Mouse (Mus musculus): ENCODE data around the gene Ugt1a1. TPM values are rescaled to one million over a fixed set of nuclear protein-coding genes. Genes with fewer than 3 reads are reported as not detected.

Gene Ugt1a1
- polyA plus RNA-seq, 1 experiment from 2014 or later = 0.36 TPM

DNA sequence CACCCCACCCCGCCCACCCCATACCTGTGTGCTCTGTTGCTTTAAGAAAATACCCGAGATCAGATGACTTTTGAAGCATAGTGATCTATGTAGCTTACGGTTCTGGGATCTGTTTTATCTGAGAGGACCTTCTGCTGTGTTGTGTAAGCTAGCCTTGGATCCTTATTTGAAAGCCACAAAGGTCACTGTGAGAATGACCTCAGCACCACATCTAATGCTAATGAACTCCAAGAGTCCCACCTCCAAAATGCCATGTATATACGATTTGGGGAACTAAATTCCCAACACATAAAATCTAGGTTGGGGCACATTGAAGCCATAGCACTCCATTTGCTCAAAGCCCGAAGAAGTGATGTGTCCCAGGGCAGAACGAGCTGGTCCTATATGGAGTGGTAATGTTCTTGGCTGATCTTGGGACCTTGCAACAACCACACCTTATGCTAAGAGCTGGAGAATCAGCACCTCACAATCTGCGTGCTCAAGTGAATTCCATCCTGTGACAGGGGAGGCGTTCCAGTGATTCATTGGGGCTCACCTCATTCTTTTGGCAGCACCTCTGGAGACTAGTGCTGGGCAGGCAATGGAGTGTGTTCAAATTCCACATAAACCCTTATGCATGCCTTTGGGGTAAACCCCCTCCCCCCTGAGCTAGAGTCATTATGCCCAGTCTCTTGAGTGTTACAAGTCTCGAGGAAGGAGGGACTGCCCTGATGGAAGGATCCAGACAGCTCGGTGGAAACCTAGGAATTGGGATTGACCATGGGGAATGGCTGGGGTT is 45.3 kb downstream of the Ugt1a1 start:
- no peak for DNase-seq (ENCODE audit: low spot score)

DNA sequence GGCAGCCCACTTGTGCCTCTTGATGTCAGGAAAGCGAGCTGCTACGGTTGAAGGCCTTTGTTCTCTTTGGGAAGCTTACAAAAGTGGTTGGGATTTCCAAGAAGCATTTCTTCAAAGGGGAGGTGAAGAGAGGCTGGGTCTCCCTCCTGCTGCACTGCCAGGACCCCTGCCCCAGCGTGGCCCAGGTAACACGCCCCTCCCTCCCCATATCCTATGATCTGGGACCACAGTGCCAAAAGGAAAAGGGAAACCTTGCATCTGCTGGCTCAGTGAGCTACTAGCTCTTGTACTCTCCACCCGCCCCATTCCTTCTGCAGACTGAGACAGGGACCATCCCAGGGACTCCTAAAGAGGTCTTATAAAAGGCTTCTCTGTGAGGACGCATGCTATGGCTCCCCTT is 45.9 kb downstream of the Ugt1a1 start:
- no peak for DNase-seq (ENCODE audit: low spot score)

DNA sequence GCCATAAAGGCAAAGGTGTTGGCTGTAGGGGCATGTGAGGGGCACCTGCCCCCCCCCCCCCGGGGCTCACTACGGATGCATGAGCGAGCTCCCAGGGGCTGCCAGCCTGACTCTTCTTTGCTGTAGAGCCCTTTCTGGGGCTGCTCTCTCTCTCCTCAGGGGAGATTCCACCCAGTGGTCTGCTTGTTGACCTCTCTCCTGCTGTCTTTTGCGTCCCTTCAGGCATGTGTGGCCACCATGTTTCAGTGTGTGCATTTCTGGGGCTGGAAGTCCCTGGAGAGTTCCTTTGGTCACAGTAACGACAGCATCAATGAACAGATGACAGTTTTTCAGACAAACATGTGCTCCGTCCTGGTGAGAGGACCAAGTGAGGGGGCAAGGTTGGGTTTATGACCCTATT is 46.6 kb downstream of the Ugt1a1 start:
- no peak for DNase-seq (ENCODE audit: low spot score)

DNA sequence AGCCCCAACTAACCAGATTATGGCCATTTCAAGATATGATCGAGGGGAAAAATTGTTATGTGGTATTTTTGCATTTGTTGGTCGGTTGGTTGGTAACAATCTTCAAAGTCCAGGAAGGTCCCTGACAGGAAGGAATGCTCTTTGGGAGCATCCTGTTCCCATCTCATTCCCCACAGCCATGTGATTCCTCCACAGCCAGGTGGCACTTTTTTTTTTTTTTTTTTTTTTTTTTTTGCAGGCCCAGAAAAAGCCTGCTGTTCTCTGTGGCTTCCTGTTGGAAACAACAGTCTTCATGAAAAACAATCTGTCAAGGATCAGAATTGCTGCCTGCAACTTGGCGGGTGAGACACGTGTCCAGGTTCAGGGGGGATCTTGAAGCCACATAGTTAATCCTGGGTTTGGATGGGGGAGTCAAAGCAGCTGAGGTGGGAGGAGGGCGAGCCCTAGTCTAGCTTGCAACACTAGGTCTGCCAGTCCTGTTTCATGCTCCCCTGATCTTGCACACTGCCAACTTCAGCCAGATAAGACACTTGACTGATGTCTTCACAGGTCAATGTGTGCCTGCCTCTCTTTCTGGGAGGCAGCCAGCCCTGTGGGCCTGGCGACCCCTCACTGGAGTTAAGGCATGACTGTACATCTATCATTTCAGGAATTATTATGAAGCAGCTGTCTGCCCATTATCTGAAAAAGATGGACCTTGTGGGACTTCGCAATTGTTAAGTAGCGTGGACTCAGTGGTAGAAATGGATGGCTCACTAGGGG is 47.3 kb downstream of the Ugt1a1 start:
- DNase-seq (ENCODE audit: low spot score) = no peak

DNA sequence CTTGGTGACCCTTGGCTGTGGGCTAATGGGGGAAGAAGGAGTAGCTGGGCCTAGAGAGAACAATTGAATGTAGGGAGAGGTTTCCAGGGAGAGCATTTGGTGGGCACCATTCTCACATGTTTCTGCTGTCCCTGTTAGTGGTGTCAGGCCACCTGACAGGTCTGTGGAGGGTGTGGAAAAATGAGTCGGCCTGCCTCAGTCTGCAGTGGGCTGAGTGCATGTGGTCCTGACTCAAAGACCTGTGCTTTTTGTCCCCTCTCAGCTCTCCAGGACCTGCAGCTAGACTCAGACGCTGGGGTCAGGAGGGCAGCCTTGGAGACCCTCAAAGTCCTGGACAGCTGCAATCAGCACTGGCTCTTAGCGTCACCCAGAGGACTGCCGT is 47.9 kb downstream of the Ugt1a1 start:
- no peak for DNase-seq (ENCODE audit: low spot score)

DNA sequence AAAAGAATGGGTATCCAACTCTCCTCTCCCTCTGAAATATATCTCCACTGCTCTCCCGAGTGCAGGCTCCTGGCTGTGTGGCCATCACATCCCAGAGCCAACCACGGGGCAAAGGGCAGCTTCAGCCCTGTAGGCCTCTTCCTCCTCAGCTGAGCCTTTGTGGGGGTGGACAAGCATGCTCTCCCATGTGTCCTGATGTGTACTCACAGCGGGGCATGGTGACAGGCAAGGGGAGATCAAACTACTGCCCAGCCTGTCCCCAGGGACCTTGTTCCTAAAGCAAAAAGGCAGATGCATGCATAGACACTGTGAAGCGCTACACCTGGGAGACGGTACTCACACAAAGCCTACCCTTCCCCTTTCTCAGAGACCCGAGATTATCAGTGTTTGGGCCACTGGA is 48.4 kb downstream of the Ugt1a1 start:
- DNase-seq (ENCODE audit: low spot score) = no peak

DNA sequence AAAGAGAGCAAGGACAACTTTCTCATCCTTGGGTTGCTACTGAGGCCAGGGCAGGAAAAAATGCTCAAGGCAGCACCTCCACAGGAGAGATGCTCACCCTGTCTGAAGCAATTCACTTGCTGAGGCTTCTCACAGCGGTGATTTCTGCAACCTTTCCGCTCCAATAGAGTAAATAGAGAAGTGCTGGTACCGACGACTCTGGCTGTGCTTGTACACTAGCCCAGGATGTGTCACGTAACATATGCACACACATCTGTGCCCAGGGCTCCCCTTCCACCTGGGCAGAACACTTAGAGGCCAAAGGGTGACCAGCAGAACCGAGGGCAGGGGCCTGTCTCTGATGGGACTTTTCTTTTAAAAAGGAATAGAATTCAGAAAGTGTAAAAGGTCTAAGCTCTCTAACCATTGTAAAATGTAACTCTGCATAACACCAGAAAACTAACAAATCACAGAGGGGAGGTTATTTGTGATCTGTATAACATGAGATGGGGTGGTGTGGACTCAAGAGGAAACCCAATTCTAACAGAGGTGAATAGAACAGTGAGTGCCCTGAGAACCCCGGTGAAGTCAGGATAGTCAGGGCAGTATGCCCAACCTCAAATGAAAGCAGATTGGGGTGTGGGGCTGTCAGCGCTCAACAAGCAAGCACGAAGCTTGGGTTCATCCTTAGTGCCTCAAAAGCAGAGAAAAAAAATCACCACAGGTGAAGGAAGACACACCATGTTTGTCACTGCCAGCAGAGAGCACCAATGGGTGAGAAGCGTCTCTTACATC is 49.0 kb downstream of the Ugt1a1 start:
- no peak for DNase-seq (ENCODE audit: low spot score)

DNA sequence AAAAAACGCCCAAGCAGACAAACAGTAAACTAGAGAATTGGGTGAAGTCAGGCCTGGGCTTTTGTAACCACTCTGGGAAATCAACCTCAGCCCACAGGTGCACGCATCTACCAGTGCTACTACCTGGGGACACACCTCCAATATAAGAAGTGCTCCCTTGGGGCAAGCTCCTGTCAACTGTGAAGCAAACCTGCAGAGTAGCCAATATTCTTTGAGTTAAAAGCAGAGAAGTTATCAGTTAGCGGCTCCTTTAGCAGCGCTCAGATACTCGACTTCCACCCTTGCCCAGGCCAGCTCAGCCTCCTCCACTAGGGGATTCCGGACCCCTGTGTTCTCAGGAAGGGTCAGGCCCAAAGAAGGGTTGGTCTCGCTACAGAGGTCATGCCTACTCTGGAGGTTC is 49.9 kb downstream of the Ugt1a1 start:
- DNase-seq (ENCODE audit: low spot score) = no peak

DNA sequence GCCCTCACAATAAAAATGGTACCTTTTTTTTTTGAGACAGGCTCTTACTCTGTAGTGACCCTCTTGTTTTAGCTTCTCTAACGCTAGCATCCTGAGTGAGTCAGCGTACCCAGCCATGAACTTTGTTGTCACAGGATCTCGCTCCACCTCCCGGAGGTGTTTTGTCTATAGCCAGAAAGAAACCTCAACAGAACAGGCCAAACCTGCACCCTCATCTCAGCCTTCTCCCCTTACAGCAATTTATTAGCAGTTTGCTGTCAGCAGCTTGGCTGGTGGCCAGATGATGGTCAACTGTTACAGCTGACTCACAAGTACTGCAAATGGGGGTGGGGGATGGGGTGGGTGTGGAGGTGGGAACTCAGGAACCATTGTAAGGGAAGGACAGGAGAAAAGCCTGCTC is 50.5 kb downstream of the Ugt1a1 start:
- DNase-seq (ENCODE audit: low spot score) = no peak

DNA sequence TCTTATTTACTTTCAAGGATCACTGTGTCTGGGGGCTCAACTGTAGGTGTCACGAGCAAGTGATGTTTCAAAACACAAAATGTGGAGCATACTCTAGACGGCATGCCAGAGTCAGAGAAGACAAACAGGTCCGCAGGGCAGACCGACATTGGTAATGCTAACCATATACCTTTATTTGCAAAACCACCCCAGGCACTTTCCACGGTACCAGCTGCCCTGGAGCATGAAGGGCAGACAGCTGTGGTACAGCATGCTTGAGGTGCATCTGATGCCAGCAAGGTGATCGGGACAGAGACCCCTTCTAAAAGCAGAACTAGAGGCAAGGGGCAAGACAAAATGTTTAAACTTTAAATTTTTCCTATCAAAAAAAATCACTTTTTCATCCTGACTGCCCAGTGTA is 51.2 kb downstream of the Ugt1a1 start:
- no peak for DNase-seq (ENCODE audit: low spot score)

DNA sequence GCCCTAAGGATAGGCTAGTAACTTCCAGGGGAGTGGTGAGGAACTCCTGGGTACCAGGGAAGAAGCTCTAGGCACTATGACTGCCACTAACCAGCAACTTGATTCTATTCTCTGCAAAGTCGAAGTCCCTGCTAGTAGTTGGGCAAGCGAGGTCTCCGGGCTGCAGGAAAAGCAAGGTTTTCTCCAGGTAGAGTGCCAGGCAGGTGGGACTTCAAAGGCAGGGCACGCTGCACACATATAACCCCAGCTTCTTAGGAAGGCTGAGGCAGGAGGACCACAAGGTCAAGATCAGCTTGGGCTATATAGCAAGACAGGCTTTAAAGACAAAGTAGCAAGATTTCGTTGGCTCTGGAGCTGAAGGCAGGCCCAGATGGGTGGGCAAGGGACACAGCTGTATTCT is 52.0 kb downstream of the Ugt1a1 start:
- DNase-seq (ENCODE audit: low spot score) = no peak

DNA sequence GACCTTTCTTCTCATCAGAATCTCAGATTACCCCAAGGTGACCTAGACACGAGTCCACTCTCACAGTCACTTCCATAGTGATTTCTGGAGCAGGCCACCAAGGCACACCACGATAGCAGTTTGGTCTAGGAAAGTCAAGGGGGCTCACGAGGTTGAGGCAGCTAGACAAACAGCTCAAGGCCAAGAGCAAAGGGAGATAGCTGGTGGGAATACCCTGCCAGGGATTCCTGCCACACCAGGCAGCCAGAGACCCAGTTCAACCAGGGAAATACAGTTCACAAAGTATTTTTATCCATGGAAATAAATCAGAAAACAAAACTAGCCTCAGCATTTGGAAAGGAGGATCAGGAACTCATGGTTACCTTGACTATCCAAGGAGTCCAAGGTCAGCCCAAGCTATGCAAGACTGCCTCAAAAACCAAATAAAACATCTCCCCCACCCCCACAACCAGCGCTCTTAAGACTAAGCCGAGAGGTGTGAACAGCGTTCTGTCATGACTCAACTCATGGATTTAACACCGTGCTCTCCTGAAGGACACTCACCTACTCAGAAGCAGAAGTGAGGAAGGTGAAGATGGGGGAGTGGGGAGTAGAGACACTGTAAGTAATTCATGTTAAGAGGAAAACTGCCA is 52.6 kb downstream of the Ugt1a1 start:
- DNase-seq (ENCODE audit: low spot score) = no peak

DNA sequence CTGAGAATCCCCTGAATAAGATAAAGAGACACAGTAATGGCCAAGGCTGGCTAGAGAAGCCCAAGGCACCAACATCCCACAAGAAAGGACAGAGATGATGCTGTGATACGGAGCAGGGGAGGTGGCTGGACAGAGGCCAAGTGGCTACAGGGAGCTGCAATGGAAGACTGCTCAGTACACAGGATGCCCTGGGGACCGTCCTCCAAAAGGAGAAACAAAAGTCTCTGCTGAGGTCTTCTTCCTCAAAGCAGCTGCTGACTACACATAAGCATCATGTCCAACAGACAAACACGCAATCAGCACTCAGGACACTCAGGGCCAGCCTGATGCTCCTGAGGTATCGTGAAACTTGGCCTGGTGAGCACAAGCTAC is 53.1 kb downstream of the Ugt1a1 start:
- no peak for DNase-seq (ENCODE audit: low spot score)

DNA sequence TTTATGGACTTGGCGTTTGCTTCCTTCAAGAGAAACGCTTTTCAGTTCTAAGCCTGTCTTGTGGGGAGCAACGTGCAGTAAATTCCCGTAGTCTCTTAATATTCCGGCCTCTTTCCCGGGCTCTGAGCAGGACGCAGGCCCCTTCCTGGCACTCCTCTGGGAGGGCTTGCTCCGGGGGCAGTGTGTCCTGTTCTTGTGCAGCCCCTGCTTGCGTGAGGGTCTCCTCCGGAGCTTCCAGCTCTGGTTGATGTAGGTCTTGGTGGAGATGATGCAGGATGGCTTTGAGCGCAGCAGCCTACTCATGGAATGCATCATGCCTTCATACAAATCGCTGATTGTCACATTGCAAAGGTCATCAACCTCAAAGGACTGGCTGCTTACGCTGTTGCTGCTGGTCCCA is 54.4 kb downstream of the Ugt1a1 start:
- DNase-seq (ENCODE audit: low spot score) = no peak

DNA sequence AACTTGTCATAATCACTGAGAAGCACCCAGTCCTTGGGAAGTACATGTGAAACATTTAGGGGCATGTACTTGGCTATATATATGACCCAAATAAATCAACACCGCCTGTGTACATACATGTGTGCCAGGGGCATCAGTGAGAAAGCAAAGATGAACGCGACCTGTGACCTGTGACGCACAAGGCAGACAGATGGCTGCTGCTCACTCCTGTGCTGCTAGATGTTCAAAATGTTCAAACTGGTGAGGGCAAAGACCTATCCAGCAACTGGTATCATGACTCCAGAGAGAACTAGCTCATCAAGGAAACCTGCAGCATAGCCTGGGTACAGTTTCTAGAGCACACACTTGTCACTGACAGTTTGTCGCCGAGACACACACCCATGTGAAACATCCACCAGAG is 55.7 kb downstream of the Ugt1a1 start:
- DNase-seq (ENCODE audit: low spot score) = no peak

DNA sequence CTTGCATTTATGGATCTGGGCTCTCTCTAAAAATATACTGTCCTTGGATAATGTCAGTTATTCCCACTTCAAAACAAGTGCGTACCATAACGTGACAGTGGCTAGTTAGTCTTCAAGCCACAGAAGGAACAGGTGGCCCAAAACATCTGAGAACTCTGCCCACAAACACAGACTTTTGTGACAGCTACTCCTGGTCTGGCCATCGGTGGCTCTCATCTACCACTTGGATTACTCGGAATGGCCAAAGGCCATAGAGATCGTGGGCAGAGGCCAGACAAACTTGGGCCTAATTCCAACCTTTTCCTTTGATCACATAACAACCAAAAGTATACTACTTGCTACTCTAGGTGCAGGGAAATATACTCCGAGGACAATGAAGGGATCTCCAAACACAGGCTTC is 56.3 kb downstream of the Ugt1a1 start:
- no peak for DNase-seq (ENCODE audit: low spot score)

Other genes starting within 250 kb of the Ugt1a1 start
- 11.4 and 13.0 TPM in 2 replicates for gene Usp40, start 203.4 kb upstream of the Ugt1a1 start, polyA plus RNA-seq (2015; fragmentation: Nextera tagmentation; extraction: Ambion mirVana)
- not detected in 2 replicates for gene Ugt1a10, start 156.6 kb upstream of the Ugt1a1 start, polyA plus RNA-seq (2015; fragmentation: Nextera tagmentation; extraction: Ambion mirVana)
- not detected in 2 replicates for gene Ugt1a9, start 141.2 kb upstream of the Ugt1a1 start, polyA plus RNA-seq (2015; fragmentation: Nextera tagmentation; extraction: Ambion mirVana)
- not detected in 2 replicates for gene Ugt1a8, start 124.1 kb upstream of the Ugt1a1 start, polyA plus RNA-seq (2015; fragmentation: Nextera tagmentation; extraction: Ambion mirVana)
- gene Ugt1a7c, start 116.9 kb upstream of the Ugt1a1 start, polyA plus RNA-seq (2015; fragmentation: Nextera tagmentation; extraction: Ambion mirVana) = 1.7 and 2.4 TPM in 2 replicates
- 0.08 TPM in 1 of 2 replicates, not detected in the other for gene Ugt1a6b, start 108.7 kb upstream of the Ugt1a1 start, polyA plus RNA-seq (2015; fragmentation: Nextera tagmentation; extraction: Ambion mirVana)
- 1.3 and 1.4 TPM in 2 replicates for gene Ugt1a6a, start 77.2 kb upstream of the Ugt1a1 start, polyA plus RNA-seq (2015; fragmentation: Nextera tagmentation; extraction: Ambion mirVana)
- gene Ugt1a5, start 45.9 kb upstream of the Ugt1a1 start, polyA plus RNA-seq (2015; fragmentation: Nextera tagmentation; extraction: Ambion mirVana) = not detected in 2 replicates
- gene Ugt1a2, start 11.4 kb upstream of the Ugt1a1 start, polyA plus RNA-seq (2015; fragmentation: Nextera tagmentation; extraction: Ambion mirVana) = 0.13 TPM in 1 of 2 replicates, not detected in the other
- gene Dnajb3, start 6.2 kb upstream of the Ugt1a1 start, polyA plus RNA-seq (2015; fragmentation: Nextera tagmentation; extraction: Ambion mirVana) = 2.9 and 3.9 TPM in 2 replicates
- 0.64 and 1.4 TPM in 2 replicates for gene Mroh2a, start 15.0 kb downstream of the Ugt1a1 start, polyA plus RNA-seq (2015; fragmentation: Nextera tagmentation; extraction: Ambion mirVana)
- 82.7 and 102 TPM in 2 replicates for gene Hjurp, start 65.7 kb downstream of the Ugt1a1 start, polyA plus RNA-seq (2015; fragmentation: Nextera tagmentation; extraction: Ambion mirVana)
- gene Trpm8, start 65.7 kb downstream of the Ugt1a1 start, polyA plus RNA-seq (2015; fragmentation: Nextera tagmentation; extraction: Ambion mirVana) = not detected in 2 replicates
- gene Spp2, start 195.0 kb downstream of the Ugt1a1 start, polyA plus RNA-seq (2015; fragmentation: Nextera tagmentation; extraction: Ambion mirVana) = 0.83 and 0.84 TPM in 2 replicates

All from thymus, postnatal 0 days (tissue).